Mouse (Mus musculus): ENCODE measurements around the gene Piezo1. TPM values are rescaled to one million over a fixed set of nuclear protein-coding genes. Genes with fewer than 3 reads are reported as not detected.

Gene Piezo1
- polyA plus RNA-seq, 1 experiment from 2014 or later = 11.9 TPM

DNA sequence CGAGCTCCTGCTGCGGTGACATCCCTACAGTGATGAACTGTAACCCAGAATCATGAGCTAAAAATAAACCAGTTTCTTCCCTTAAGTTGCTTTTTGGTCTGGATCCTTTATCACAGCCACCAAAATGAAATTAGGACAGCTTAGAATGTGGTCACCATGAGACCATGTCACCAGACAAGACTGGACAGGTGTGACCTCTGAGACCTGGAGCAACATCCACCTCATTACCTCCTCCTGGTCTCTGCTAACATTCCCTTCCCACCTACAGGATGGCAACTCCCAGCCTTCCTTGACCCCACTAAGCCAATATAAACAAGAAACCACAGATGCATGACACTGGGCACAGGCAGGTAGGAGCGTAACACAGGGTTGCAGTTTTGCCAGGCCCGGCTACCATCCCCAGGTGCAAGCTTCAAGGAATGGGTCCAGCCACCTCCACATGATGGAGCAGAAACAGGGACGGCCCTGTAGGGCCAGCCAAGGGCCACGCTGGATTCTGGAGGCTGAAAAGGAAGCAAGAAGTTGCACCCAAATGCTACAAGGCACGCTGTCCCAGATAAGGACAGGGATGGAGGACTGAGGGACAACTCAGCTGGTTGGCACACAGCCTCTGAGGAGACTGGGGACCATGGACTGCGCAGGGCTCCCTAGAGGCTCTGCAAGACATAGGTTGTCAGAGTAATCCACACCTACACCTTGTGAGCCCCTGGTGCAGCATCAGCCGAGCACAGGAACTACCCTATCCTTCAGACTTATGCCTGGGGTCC, 12.6 kb downstream of the Piezo1 start:
- no peaks in the 10 kb centered on the region for H3K27me3 ChIP-seq
- WGBS = 92% methylated on average over 9 of the region's 9 CpGs
- no peak overlapping the region for H3K4me3 ChIP-seq (replicated peaks)
- 0 out of 2 replicates have a peak overlapping the region, but pooled peaks have one; percentile 23 for H3K9ac ChIP-seq (replicated peaks)
- 0 out of 2 replicates have a peak, but pooled peaks cover 5% of the 10 kb centered on the region for H3K9me3 ChIP-seq
- no peaks in the 10 kb centered on the region for H3K36me3 ChIP-seq
- ATAC-seq (ENCODE audit: insufficient number of reproducible peaks, insufficient read depth, low FRiP score, low TSS enrichment, low read depth) = no peak
- H3K4me1 ChIP-seq (replicated peaks) = peaks cover 13% of the 10 kb centered on the region
- no peak overlapping the region for H3K27ac ChIP-seq
- H3K4me2 ChIP-seq = no peak overlapping the region

- Histone ChIP-seq H3K27me3 (no peaks in the 10 kb centered on the region), H3K4me3 (replicated peaks) (no peak overlapping the region), H3K27ac (peak overlapping the region; percentile 29; the same call in 1 of the 2 replicates), H3K9ac (replicated peaks) (no peak overlapping the region), H3K4me2 (no peak overlapping the region), H3K9me3 (0 out of 2 replicates have a peak, but pooled peaks cover 5% of the 10 kb centered on the region), H3K36me3 (no peaks in the 10 kb centered on the region), H3K4me1 (replicated peaks) (peaks cover 19% of the 10 kb centered on the region)
- 76% methylated on average over 2 of the region's 2 CpGs for WGBS
- ATAC-seq (ENCODE audit: insufficient number of reproducible peaks, insufficient read depth, low FRiP score, low TSS enrichment, low read depth) = no peak
Measured at GRCm38 (mm10) chr8:122537812-122538211, 13.3 kb downstream of the Piezo1 start.

DNA sequence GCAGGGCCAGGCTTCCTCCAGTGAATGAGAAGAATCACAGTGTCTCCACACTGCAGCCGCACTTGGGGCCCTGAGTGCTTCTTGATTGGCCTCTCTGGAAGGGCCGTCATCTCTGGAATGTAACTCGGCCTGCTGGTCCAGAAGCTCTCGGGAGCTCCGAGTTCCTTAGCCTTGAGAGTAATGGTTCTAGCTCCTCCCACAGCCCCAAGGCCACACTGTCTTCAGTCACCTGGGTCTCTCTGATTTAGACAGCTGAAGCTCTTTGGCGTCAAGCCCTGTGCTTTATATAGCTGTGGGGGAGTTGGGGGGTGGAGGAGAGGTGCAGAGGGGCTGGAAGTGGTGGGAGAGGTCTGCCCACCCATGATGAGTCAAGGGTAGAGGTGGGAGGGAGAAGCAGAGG, 14.1 kb downstream of the Piezo1 start:
- no peaks in the 10 kb centered on the region for H3K36me3 ChIP-seq
- no peak overlapping the region for H3K4me3 ChIP-seq (replicated peaks)
- H3K9me3 ChIP-seq = 0 out of 2 replicates have a peak, but pooled peaks cover 5% of the 10 kb centered on the region
- no peak overlapping the region for H3K9ac ChIP-seq (replicated peaks)
- ATAC-seq (ENCODE audit: insufficient number of reproducible peaks, insufficient read depth, low FRiP score, low TSS enrichment, low read depth) = no peak
- WGBS = 21% methylated on average over 6 of the region's 6 CpGs
- H3K27me3 ChIP-seq = no peaks in the 10 kb centered on the region
- peak overlapping the region; percentile 29; the same call in 1 of the 2 replicates for H3K27ac ChIP-seq
- H3K4me2 ChIP-seq = peak overlapping the region; percentile 10; the same call in 1 of the 2 replicates
- peaks cover 23% of the 10 kb centered on the region for H3K4me1 ChIP-seq (replicated peaks)

GRCm38 (mm10) chr8:122531312-122531711, 19.8 kb downstream of the Piezo1 start:
- 84% methylated on average over 8 of the region's 8 CpGs for WGBS
- H3K9me3 ChIP-seq = no peaks in the 10 kb centered on the region
- no peak for ATAC-seq (ENCODE audit: insufficient number of reproducible peaks, insufficient read depth, low FRiP score, low TSS enrichment, low read depth)
- H3K27me3 ChIP-seq = no peaks in the 10 kb centered on the region
- no peak overlapping the region for H3K4me3 ChIP-seq (replicated peaks)
- H3K4me1 ChIP-seq (replicated peaks) = peaks cover 20% of the 10 kb centered on the region
- H3K27ac ChIP-seq = no peak overlapping the region
- H3K9ac ChIP-seq (replicated peaks) = no peak overlapping the region
- H3K36me3 ChIP-seq = no peaks in the 10 kb centered on the region
- H3K4me2 ChIP-seq = no peak overlapping the region

DNA sequence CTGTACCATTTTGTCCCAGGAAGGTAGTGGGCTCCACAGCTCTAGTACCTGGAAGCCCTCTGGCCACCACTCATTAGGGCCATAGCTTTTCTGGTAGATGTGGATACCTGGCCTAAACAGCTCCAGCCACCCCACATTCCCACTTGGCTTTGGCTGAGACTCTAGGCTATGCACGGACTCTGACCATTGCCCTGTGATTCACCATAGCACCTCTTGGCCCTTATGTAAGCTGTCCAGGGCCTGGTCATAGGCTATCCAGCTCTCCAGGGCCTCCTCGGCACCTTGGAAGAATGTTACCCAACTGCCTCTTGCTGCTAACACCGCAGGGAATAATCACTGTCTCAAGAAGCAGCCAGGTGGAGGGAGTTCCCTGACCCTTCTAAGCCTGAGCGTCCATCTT, 22.0 kb downstream of the Piezo1 start:
- Histone ChIP-seq H3K36me3 (no peaks in the 10 kb centered on the region), H3K4me1 (replicated peaks) (peaks cover 40% of the 10 kb centered on the region)
- WGBS = 88% methylated on average over 4 of the region's 4 CpGs

GRCm38 (mm10) chr8:122527937-122528336, 23.2 kb downstream of the Piezo1 start:
- Histone ChIP-seq H3K36me3 (no peaks in the 10 kb centered on the region), H3K9me3 (no peaks in the 10 kb centered on the region), H3K4me1 (replicated peaks) (peaks cover 49% of the 10 kb centered on the region), H3K4me2 (no peak overlapping the region), H3K27me3 (no peaks in the 10 kb centered on the region), H3K27ac (no peak overlapping the region), H3K9ac (replicated peaks) (no peak overlapping the region), H3K4me3 (replicated peaks) (no peak overlapping the region)
- ATAC-seq (ENCODE audit: insufficient number of reproducible peaks, insufficient read depth, low FRiP score, low TSS enrichment, low read depth) = no peak
- 89% methylated on average over 3 of the region's 3 CpGs for WGBS

More for the DNA sequence above, 22.0 kb downstream of the Piezo1 start:
- H3K4me2 ChIP-seq = no peak overlapping the region
- H3K27me3 ChIP-seq = no peaks in the 10 kb centered on the region
- no peak overlapping the region for H3K4me3 ChIP-seq (replicated peaks)
- H3K27ac ChIP-seq = no peak overlapping the region
- no peak overlapping the region for H3K9ac ChIP-seq (replicated peaks)
- no peaks in the 10 kb centered on the region for H3K9me3 ChIP-seq
- no peak for ATAC-seq (ENCODE audit: insufficient number of reproducible peaks, insufficient read depth, low FRiP score, low TSS enrichment, low read depth)

DNA sequence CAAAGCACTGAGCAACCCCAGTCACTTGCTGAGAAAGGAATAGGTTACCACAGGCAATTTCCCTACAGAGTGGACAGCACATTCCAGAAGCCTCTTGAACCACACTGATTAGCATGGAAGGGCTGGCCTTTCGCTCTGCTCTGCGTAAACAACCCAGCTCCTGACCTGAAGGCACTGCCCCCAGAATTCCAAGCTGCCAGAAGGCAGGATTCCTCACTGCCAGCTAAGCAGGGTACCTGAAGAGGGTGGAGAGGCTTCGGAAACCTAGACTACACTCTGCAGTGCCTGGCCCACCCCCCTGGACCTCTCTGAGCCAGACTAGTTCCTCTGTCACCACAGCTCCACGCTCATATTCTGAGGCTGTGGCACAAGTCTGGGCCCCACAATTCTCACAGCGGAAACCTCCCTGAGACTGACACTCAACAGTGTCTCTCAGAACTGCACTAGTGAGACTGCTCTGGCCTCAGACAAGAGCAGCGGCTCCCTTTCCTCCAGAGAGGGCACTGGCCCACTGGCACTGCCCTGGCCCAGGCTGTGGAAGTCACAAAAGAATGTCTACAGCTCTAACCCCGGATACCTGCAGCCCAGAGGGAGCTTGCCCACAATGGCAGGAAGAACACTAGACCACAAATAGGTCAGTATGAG, 24.5 kb downstream of the Piezo1 start:
- 70% methylated on average over 7 of the region's 7 CpGs for WGBS
- H3K36me3 ChIP-seq = no peaks in the 10 kb centered on the region
- no peak overlapping the region for H3K4me3 ChIP-seq (replicated peaks)
- ATAC-seq (ENCODE audit: insufficient number of reproducible peaks, insufficient read depth, low FRiP score, low TSS enrichment, low read depth) = no peak
- no peak overlapping the region for H3K9ac ChIP-seq (replicated peaks)
- no peak overlapping the region for H3K4me2 ChIP-seq
- H3K27me3 ChIP-seq = no peaks in the 10 kb centered on the region
- H3K4me1 ChIP-seq (replicated peaks) = peaks cover 47% of the 10 kb centered on the region
- H3K27ac ChIP-seq = peak overlapping the region; percentile 42; the same call in 1 of the 2 replicates
- H3K9me3 ChIP-seq = no peaks in the 10 kb centered on the region

GRCm38 (mm10) chr8:122526084-122526483, 25.0 kb downstream of the Piezo1 start:
- ATAC-seq (ENCODE audit: insufficient number of reproducible peaks, insufficient read depth, low FRiP score, low TSS enrichment, low read depth) = no peak
- WGBS = 65% methylated on average over 3 of the region's 3 CpGs
- peaks cover 47% of the 10 kb centered on the region for H3K4me1 ChIP-seq (replicated peaks)

GRCm38 (mm10) chr8:122525004-122525403, 26.1 kb downstream of the Piezo1 start:
- H3K9me3 ChIP-seq = no peaks in the 10 kb centered on the region
- WGBS = 80% methylated on average over 6 of the region's 6 CpGs
- H3K4me2 ChIP-seq = no peak overlapping the region
- H3K27me3 ChIP-seq = no peaks in the 10 kb centered on the region
- no peak overlapping the region for H3K4me3 ChIP-seq (replicated peaks)
- H3K4me1 ChIP-seq (replicated peaks) = peaks cover 50% of the 10 kb centered on the region
- no peak for ATAC-seq (ENCODE audit: insufficient number of reproducible peaks, insufficient read depth, low FRiP score, low TSS enrichment, low read depth)
- peak overlapping the region; percentile 75; the same call in 1 of the 2 replicates for H3K27ac ChIP-seq
- no peak overlapping the region for H3K9ac ChIP-seq (replicated peaks)
- no peaks in the 10 kb centered on the region for H3K36me3 ChIP-seq

More at GRCm38 (mm10) chr8:122526084-122526483, 25.0 kb downstream of the Piezo1 start:
- no peak overlapping the region for H3K9ac ChIP-seq (replicated peaks)
- H3K36me3 ChIP-seq = no peaks in the 10 kb centered on the region
- H3K4me2 ChIP-seq = no peak overlapping the region
- H3K27me3 ChIP-seq = no peaks in the 10 kb centered on the region
- H3K4me3 ChIP-seq (replicated peaks) = no peak overlapping the region
- peak overlapping the region; percentile 42; the same call in 1 of the 2 replicates for H3K27ac ChIP-seq
- no peaks in the 10 kb centered on the region for H3K9me3 ChIP-seq

- H3K27me3 ChIP-seq = no peaks in the 10 kb centered on the region
- H3K27ac ChIP-seq = peak overlapping the region; percentile 75
- peak overlapping the region; percentile 14; the same call in 1 of the 2 replicates for H3K9ac ChIP-seq (replicated peaks)
- H3K36me3 ChIP-seq = no peaks in the 10 kb centered on the region
- no peak overlapping the region for H3K4me3 ChIP-seq (replicated peaks)
- peak overlapping the region; percentile 48 for H3K4me2 ChIP-seq
- H3K9me3 ChIP-seq = no peaks in the 10 kb centered on the region
- 64% methylated on average over 6 of the region's 6 CpGs for WGBS
- ATAC-seq (ENCODE audit: insufficient number of reproducible peaks, insufficient read depth, low FRiP score, low TSS enrichment, low read depth) = no peak
- peaks cover 50% of the 10 kb centered on the region for H3K4me1 ChIP-seq (replicated peaks)
Measured at GRCm38 (mm10) chr8:122524506-122524905, 26.6 kb downstream of the Piezo1 start.

- peak overlapping the region; percentile 18; the same call in 1 of the 2 replicates for H3K9ac ChIP-seq (replicated peaks)
- 13% methylated on average over 23 of the region's 23 CpGs for WGBS
- ATAC-seq (ENCODE audit: insufficient number of reproducible peaks, insufficient read depth, low FRiP score, low TSS enrichment, low read depth) = no peak
- H3K4me2 ChIP-seq = peak overlapping the region; percentile 48
- peaks cover 53% of the 10 kb centered on the region for H3K4me1 ChIP-seq (replicated peaks)
- peak overlapping the region; percentile 75 for H3K27ac ChIP-seq
- H3K9me3 ChIP-seq = no peaks in the 10 kb centered on the region
- H3K36me3 ChIP-seq = no peaks in the 10 kb centered on the region
- H3K27me3 ChIP-seq = no peaks in the 10 kb centered on the region
- 0 out of 2 replicates have a peak overlapping the region, but pooled peaks have one; percentile 1 for H3K4me3 ChIP-seq (replicated peaks)
Measured at GRCm38 (mm10) chr8:122523652-122524360, 27.3 kb downstream of the Piezo1 start.

All from limb, embryonic 12.5 days (tissue).